Mouse (Mus musculus) liver, embryonic 16.5 days (tissue): ENCODE measurements around the gene Has1. TPM values are rescaled to one million over a fixed set of nuclear protein-coding genes. Genes with fewer than 3 reads are reported as not detected.

Experiments used
- ATAC-seq: fragments of 200-750 bp; cut with Nextera tagmentation; 2 replicates; pipeline ENCODE4 v1.8.0; 2017; ENCODE audit warnings: low read depth, mild to moderate bottlenecking, moderate number of reproducible peaks, moderate library complexity
- H3K27ac ChIP-seq: fragments of 300-500 bp; sonication (generic); 2 replicates; pipeline ENCODE4 v1.5.1; 2014; ENCODE audit warnings: mild to moderate bottlenecking, low read length
- H3K27me3 ChIP-seq: fragments of 300-500 bp; sonication (generic); 2 replicates; pipeline ENCODE4 v1.6.1; 2014; ENCODE audit warnings: low read depth, low read length, mixed read lengths; ENCODE audit not compliant: control insufficient read depth, insufficient read depth
- H3K36me3 ChIP-seq: fragments of 300-500 bp; sonication (generic); 2 replicates; pipeline ENCODE4 v1.6.1; 2014; ENCODE audit warnings: mild to moderate bottlenecking; ENCODE audit not compliant: control insufficient read depth, insufficient read depth
- H3K4me1 ChIP-seq: fragments of 300-500 bp; sonication (generic); 2 replicates; pipeline ENCODE4 v1.6.1; 2014; ENCODE audit warnings: low read depth, low read length, mixed read lengths; ENCODE audit not compliant: control insufficient read depth
- H3K4me2 ChIP-seq: fragments of 300-500 bp; sonication (generic); 2 replicates; pipeline ENCODE4 v1.6.1; 2014; ENCODE audit warnings: low read depth, low read length, mixed read lengths
- H3K4me3 ChIP-seq: fragments of 300-500 bp; sonication (generic); 2 replicates; pipeline ENCODE4 v1.5.1; 2014; ENCODE audit warnings: low read depth, mild to moderate bottlenecking, low read length
- H3K9ac ChIP-seq: fragments of 300-500 bp; sonication (generic); 2 replicates; pipeline ENCODE4 v1.6.1; 2014; ENCODE audit warnings: low read depth, low read length
- H3K9me3 ChIP-seq: fragments of 300-500 bp; sonication (generic); replicated peaks from 2 replicates; pipeline ENCODE4 v1.6.1; 2016; ENCODE audit warnings: low read length; ENCODE audit not compliant: control insufficient read depth
- WGBS: fragments of 180-500 bp; shearing (Covaris S2); extraction: QIAGEN DNeasy Blood & Tissue Kit; methylation state at CpG from one replicate; pipeline ENCODE4 v1.1.7; 2014; ENCODE audit not compliant: insufficient replicate concordance; 5-methylcytosine and 5-hydroxymethylcytosine counted together
- polyA plus RNA-seq: library from polyadenylated mRNA; unstranded; fragments of >200 nt; fragmentation: Nextera tagmentation; extraction: Ambion mirVana; gene quantifications from 2 replicates; pipeline ENCODE4 v1.2.1, GENCODE M21; 2015

The Has1 gene
- polyA plus RNA-seq, 1 experiment from 2014 or later, result 0.05 TPM

DNA sequence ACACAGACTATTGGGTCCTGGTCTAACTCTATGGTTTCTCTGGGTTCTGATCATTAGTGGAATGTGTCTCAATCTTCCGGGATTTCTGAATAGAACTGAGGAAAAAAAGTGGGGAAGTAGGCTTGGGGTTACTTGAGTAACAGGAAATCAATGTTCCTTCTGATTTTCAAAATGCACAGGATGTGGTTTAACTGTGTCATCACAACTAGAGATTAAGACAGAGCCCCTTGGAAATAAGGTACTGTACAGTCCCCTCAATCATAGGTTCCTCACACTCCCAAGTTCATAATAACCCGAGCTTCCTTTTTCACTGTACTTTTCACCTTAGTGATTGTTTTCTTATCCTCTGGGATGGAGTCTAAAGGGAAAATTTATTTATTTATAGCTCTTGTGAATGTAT is 16.7 kb upstream of the Has1 start:
- no peaks in the 10 kb centered on the region for H3K4me1 ChIP-seq
- H3K9me3 ChIP-seq, result no peaks in the 10 kb centered on the region
- 24% methylated on average over 2 of the region's 2 CpGs for WGBS
- no peak overlapping the region for H3K4me2 ChIP-seq
- H3K27me3 ChIP-seq, result no peaks in the 10 kb centered on the region
- H3K4me3 ChIP-seq, result no peak overlapping the region
- H3K9ac ChIP-seq, result no peak overlapping the region
- no peak overlapping the region for H3K27ac ChIP-seq
- H3K36me3 ChIP-seq, result no peaks in the 10 kb centered on the region
- peak; percentile 51; the same call in 1 of the 2 replicates for ATAC-seq

DNA sequence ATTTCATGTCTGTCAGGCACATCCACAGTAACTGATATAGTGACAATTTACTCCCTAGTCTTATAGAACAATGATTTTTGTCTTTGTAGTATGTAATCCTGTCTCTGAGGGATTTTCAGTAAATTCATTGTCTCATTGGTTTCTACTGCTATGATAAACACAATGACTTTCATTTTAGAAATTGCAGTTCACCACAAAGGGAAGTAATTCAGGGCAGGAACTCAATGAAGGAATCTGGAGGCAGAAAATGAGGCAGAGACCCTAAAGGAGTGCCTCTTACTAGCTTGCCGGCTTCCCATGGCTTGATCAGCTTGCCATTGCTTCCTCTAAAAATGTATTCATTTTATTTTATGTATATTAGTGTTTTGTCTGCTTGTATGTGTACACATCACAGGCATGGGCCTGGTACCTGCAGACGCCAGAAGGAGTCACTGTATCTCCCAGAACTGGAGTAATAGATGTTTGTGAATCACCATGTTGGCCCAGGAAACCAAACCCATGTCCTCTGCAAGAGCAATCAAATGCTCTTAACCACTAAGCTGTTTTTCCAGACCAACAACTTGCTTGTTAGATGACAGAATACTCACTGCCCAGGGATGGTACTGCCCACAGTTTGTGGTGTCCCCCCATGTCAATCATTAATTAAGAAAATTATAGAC is 16.0 kb upstream of the Has1 start:
- 33% methylated on average over 2 of the region's 2 CpGs for WGBS
- 0 out of 2 replicates have a peak overlapping the region, but pooled peaks have one; percentile 42 for H3K27ac ChIP-seq
- no peak for ATAC-seq
- H3K4me1 ChIP-seq, result no peaks in the 10 kb centered on the region
- H3K9ac ChIP-seq, result no peak overlapping the region
- H3K27me3 ChIP-seq, result no peaks in the 10 kb centered on the region
- no peaks in the 10 kb centered on the region for H3K9me3 ChIP-seq
- H3K4me2 ChIP-seq, result no peak overlapping the region
- H3K36me3 ChIP-seq, result no peaks in the 10 kb centered on the region
- no peak overlapping the region for H3K4me3 ChIP-seq

DNA sequence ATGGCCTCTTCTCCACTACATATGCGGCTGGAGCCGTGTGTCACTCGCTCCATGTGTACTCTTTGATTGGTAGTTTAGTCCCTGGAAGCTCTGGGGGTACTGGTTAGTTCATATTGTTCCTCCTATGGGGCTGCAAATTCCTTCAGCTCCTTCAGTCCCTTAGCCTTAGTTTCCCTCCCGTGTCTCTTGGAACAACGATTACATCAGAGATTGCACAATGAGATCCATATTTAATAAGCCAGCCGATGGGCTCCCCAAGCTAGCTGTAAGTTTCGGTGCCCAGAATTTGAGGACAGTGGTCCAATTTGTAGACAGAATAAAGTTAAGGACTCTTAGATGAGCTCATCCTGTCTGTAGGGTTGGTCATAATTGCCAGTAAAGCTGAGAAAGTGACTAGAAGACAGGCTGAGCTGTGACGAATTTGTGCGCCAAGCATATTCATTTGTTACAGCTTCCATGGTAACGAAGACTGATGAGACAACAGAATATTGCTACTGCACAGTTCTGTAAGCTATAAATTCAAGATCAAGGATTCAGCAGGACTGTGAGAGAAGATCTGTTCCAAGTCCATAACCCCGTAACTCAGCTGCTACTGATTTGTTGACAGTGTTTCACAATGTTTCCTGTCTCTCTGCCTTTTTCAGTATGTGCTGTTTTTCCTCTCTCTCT is 11.9 kb upstream of the Has1 start:
- no peak overlapping the region for H3K27ac ChIP-seq
- 58% methylated on average over 11 of the region's 11 CpGs for WGBS
- H3K4me1 ChIP-seq, result no peaks in the 10 kb centered on the region
- no peak overlapping the region for H3K9ac ChIP-seq
- no peaks in the 10 kb centered on the region for H3K36me3 ChIP-seq
- H3K9me3 ChIP-seq, result no peaks in the 10 kb centered on the region
- H3K4me2 ChIP-seq, result no peak overlapping the region
- H3K4me3 ChIP-seq, result no peak overlapping the region
- H3K27me3 ChIP-seq, result no peaks in the 10 kb centered on the region
- ATAC-seq, result peak; percentile 52; the same call in 1 of the 2 replicates

DNA sequence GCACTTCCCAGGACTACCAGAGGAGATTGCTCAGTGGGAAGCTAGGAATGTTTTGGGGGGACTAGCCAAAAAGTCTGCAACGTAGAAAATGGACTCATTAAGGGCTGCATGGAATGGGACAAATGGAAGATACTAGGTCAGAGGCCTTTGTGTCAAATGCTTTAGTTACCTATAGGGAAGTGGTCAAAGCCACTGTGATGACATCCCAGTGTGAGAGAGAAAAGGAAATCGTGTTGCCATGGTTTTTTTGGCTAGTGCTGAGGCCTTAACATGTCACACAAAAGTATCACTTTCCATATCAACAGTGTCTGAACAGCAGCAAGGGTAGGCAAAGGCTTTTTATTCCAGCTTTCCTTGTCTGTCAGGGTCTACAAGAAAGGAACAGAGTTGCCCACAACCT is 10.2 kb upstream of the Has1 start:
- Histone ChIP-seq H3K27me3 (no peaks in the 10 kb centered on the region), H3K27ac (no peak overlapping the region), H3K4me3 (no peak overlapping the region), H3K4me1 (no peaks in the 10 kb centered on the region), H3K4me2 (no peak overlapping the region), H3K36me3 (no peaks in the 10 kb centered on the region), H3K9me3 (no peaks in the 10 kb centered on the region), H3K9ac (no peak overlapping the region)
- ATAC-seq, result peak; percentile 40; the same call in 1 of the 2 replicates
- WGBS, result 25% methylated on average over 2 of the region's 2 CpGs

DNA sequence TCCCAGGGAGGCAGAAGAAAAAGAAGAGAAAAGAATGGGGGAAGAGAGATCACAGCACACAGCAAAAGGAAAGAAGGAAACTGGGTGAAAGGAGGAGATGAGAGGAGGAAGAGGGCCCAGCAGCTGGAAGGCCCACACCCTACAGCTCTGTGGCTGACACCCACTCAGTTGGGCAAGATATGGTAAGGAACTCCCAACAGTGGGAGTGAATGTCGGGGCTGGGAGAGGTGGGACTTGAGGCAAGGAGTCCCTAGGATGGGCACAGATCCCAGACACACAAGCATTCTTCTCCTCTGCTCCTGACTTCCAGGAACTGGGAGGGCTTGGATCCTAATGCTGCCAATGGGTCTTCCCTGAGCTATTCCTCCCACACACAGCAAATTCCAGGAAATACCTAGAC is 7.4 kb upstream of the Has1 start:
- WGBS, result 45% methylated on average over 1 of the region's 1 CpGs

DNA sequence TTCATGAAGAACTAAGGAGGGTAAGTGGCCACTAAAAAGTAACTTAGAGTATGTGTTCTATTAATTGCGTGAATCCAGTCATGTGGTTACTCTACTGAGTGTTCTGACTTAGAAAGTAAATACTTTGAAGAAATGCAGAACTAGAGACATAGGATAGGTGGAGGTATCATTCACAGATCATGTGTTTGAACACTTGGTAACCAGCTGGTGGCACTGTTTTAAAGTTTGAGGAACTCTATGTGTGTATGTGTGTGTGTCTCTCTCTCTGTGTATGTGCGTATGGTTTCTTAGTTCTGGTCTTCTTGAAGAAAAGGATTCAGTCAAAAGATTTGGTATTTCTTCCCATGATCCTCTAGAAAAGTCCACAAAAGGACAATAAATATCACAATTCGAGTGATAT is 5.1 kb upstream of the Has1 start:
- Histone ChIP-seq H3K36me3 (no peaks in the 10 kb centered on the region), H3K4me3 (no peak overlapping the region), H3K9ac (no peak overlapping the region), H3K4me2 (no peak overlapping the region), H3K27me3 (no peaks in the 10 kb centered on the region), H3K4me1 (no peaks in the 10 kb centered on the region), H3K27ac (no peak overlapping the region), H3K9me3 (no peaks in the 10 kb centered on the region)
- no peak for ATAC-seq
- WGBS, result 53% methylated on average over 3 of the region's 3 CpGs

More for the DNA sequence above, 7.4 kb upstream of the Has1 start:
- Histone ChIP-seq H3K9me3 (no peaks in the 10 kb centered on the region), H3K9ac (no peak overlapping the region), H3K4me1 (no peaks in the 10 kb centered on the region), H3K4me2 (no peak overlapping the region), H3K27ac (no peak overlapping the region), H3K4me3 (no peak overlapping the region), H3K36me3 (no peaks in the 10 kb centered on the region), H3K27me3 (no peaks in the 10 kb centered on the region)
- no peak for ATAC-seq

DNA sequence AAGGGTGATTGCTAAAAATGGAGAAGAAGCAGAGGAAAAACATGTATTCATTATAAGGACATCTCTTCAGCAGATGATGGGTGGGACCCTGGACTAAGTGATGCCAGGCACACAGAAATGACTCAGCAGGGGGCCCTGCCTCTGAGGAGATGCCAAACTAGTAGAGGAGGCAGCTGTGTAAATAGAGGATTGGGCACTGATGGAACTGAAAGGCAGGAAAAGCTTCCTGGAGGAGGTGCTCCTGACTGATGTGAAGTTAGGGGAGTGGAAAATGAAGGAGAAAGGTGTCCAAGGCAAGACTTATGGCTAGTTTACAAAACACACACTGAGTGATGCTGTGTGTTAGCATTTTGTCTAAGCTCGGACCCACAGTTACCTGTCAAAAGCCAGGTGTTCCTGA is 2.4 kb upstream of the Has1 start:
- no peaks in the 10 kb centered on the region for H3K27me3 ChIP-seq
- H3K9ac ChIP-seq, result no peak overlapping the region
- 50% methylated on average over 1 of the region's 1 CpGs for WGBS
- no peak for ATAC-seq
- no peak overlapping the region for H3K4me2 ChIP-seq
- H3K4me1 ChIP-seq, result no peaks in the 10 kb centered on the region
- H3K27ac ChIP-seq, result no peak overlapping the region
- no peaks in the 10 kb centered on the region for H3K36me3 ChIP-seq
- H3K9me3 ChIP-seq, result no peaks in the 10 kb centered on the region
- no peak overlapping the region for H3K4me3 ChIP-seq

DNA sequence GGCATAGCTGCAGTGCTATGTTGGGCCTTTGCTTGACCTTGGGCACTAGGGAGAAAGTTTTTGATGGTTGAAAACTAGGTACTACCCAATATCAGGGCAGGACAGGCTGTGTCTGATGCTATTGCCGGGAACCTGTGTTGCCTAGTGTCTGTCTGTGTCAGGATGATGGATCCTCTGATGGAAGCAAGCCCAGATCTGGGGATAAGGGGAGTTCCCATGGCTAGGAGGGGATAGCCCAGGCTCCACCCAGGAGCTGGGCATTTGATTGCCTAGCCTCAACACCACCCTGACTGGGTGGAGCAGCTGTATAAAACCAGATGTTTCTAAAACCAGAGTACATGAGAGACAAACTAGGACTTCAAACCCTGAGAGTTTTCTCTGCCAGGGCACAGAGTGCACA is 1.6 kb upstream of the Has1 start:
- no peaks in the 10 kb centered on the region for H3K27me3 ChIP-seq
- no peak overlapping the region for H3K4me3 ChIP-seq
- no peak overlapping the region for H3K27ac ChIP-seq
- ATAC-seq, result peak; percentile 32; the same call in 1 of the 2 replicates
- H3K36me3 ChIP-seq, result no peaks in the 10 kb centered on the region
- 64% methylated on average over 1 of the region's 1 CpGs for WGBS
- H3K4me1 ChIP-seq, result no peaks in the 10 kb centered on the region
- H3K9me3 ChIP-seq, result no peaks in the 10 kb centered on the region
- no peak overlapping the region for H3K4me2 ChIP-seq
- no peak overlapping the region for H3K9ac ChIP-seq

DNA sequence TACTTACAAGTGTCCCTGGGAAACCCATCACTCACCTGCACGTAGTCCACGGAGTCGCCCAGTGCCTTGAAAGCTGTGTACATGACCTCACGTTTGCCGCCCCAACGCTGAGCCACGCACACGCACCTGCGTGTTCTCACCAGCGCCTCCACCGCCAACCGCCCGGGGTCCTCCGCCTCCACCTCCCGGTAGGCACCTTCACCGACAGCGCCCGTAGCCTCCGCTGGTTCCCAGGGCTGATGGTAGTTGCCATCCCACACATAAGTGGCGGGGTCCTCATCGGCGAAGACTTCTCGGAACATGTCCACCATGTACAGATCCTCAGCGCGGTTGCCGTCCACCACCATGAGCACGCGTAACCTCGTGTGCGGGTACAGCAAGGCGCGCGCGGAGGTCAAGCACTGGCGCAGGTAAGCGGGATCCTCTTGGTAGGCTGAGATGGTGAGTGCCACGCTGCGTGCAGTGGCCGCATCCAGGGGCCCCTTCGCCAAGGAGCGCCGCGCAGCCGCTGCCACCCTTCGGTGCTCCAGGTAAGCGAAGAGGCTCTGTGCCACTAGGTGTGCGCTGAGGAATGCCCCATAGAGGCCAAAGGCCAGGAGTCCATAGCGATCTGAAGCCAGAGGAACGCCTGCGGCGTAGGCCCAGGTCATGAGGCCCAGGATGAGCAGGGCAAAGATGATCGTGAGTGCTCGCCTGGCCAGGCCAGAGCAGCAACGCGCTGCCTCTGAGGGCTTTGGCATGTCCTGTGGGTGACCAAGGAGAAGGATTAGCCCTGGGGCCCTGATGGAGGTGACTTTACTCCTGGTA is 4.9 kb downstream of the Has1 start:
- Histone ChIP-seq H3K27ac (no peak overlapping the region), H3K4me2 (no peak overlapping the region), H3K9ac (no peak overlapping the region), H3K9me3 (no peaks in the 10 kb centered on the region), H3K27me3 (peaks cover 6% of the 10 kb centered on the region), H3K4me3 (no peak overlapping the region), H3K36me3 (no peaks in the 10 kb centered on the region), H3K4me1 (no peaks in the 10 kb centered on the region)
- ATAC-seq, result peak; percentile 21; the same call in 1 of the 2 replicates
- 20% methylated on average over 55 of the region's 55 CpGs for WGBS
